ENCODE assay signal across 14 mouse cellular contexts in genomic region chr10:21488374-21488930, GRCm38 (mm10).
"Had no signal": no experiment of that assay in that cellular context is flagged by ENCODE, and none has a peak within 500 bp of the region (broad histone marks: within the 10 kb centered on the region; RNA-seq: fewer than 3 reads in every experiment).

No protein-coding gene starts in this region.

- ATAC-seq: midbrain, embryonic 16.5 days had no signal

- H3K4me2 ChIP-seq: hindbrain, embryonic 15.5 days; limb, embryonic 13.5 days; liver, embryonic 15.5 days; midbrain, embryonic 12.5 days; neural tube, embryonic 13.5 days had no signal

- H3K36me3 ChIP-seq: hindbrain, embryonic 15.5 days; limb, embryonic 13.5 days; liver, embryonic 15.5 days; midbrain, embryonic 12.5 days; neural tube, embryonic 13.5 days had no signal

- H3K9ac ChIP-seq: hindbrain, embryonic 15.5 days; limb, embryonic 13.5 days; liver, embryonic 15.5 days; midbrain, embryonic 12.5 days; neural tube, embryonic 13.5 days had no signal

- H3K9me3 ChIP-seq: hindbrain, embryonic 15.5 days; limb, embryonic 13.5 days; liver, embryonic 15.5 days; midbrain, embryonic 12.5 days; neural tube, embryonic 13.5 days had no signal

- DNase-seq: kidney, adult 18-20 months; kidney, postnatal 10 days; left cerebral cortex, postnatal 4 days; retina, postnatal 1 day; right cerebral cortex, postnatal 4 days; spleen, adult 18-20 months; thymus, adult 18-20 months; thymus, postnatal 25 days had no signal

- H3K27ac ChIP-seq: hindbrain, embryonic 15.5 days; limb, embryonic 13.5 days; liver, embryonic 15.5 days; midbrain, embryonic 12.5 days; neural tube, embryonic 13.5 days had no signal

- H3K27me3 ChIP-seq: hindbrain, embryonic 15.5 days; limb, embryonic 13.5 days; liver, embryonic 15.5 days; midbrain, embryonic 12.5 days; neural tube, embryonic 13.5 days had no signal

- H3K4me1 ChIP-seq: hindbrain, embryonic 15.5 days; liver, embryonic 15.5 days; midbrain, embryonic 12.5 days had no signal

- H3K4me3 ChIP-seq: hindbrain, embryonic 15.5 days; limb, embryonic 13.5 days; liver, embryonic 15.5 days; midbrain, embryonic 12.5 days; neural tube, embryonic 13.5 days had no signal
